Mouse (Mus musculus): ENCODE measurements around the gene Lamtor4. TPM values are rescaled to one million over a fixed set of nuclear protein-coding genes. Genes with fewer than 3 reads are reported as not detected.

The Lamtor4 gene
- polyA plus RNA-seq, 1 experiment from 2014 or later = 69.9 TPM

GRCm38 (mm10) chr5:138241511-138241910 lies 13.8 kb upstream of the Lamtor4 start:
- no peaks in the 10 kb centered on the region for H3K27me3 ChIP-seq (ENCODE audit: insufficient read depth, poor library complexity, severe bottlenecking)
- DNase-seq (ENCODE audit: low spot score) = no peak
- 29% methylated on average over 2 of the region's 2 CpGs for WGBS
- H3K27ac ChIP-seq = no peak overlapping the region
- H3K36me3 ChIP-seq = no peaks in the 10 kb centered on the region
- H3K4me1 ChIP-seq = no peaks in the 10 kb centered on the region
- no peak overlapping the region for H3K4me3 ChIP-seq
- H3K9me3 ChIP-seq = no peaks in the 10 kb centered on the region

- WGBS = 79% methylated on average over 12 of the region's 12 CpGs
- no peak overlapping the region for H3K4me3 ChIP-seq
Observed at GRCm38 (mm10) chr5:138251144-138251543, 4.1 kb upstream of the Lamtor4 start.

GRCm38 (mm10) chr5:138253061-138253460 lies 2.2 kb upstream of the Lamtor4 start:
- WGBS = 86% methylated on average over 3 of the region's 3 CpGs

More at GRCm38 (mm10) chr5:138251144-138251543, 4.1 kb upstream of the Lamtor4 start:
- Histone ChIP-seq H3K4me1 (peaks cover 5% of the 10 kb centered on the region), H3K27ac (no peak overlapping the region), H3K36me3 (no peaks in the 10 kb centered on the region), H3K9me3 (no peaks in the 10 kb centered on the region), H3K27me3 (ENCODE audit: insufficient read depth, poor library complexity, severe bottlenecking) (no peaks in the 10 kb centered on the region)
- DNase-seq (ENCODE audit: low spot score) = no peak

GRCm38 (mm10) chr5:138256094-138256467 lies 799 bp downstream of the Lamtor4 start:
- H3K27ac ChIP-seq = peak overlapping the region; percentile 87
- H3K4me3 ChIP-seq = peak overlapping the region; percentile 76
- no peaks in the 10 kb centered on the region for H3K27me3 ChIP-seq (ENCODE audit: insufficient read depth, poor library complexity, severe bottlenecking)
- no peaks in the 10 kb centered on the region for H3K9me3 ChIP-seq
- peaks cover 43% of the 10 kb centered on the region for H3K4me1 ChIP-seq
- H3K36me3 ChIP-seq = peaks cover 31% of the 10 kb centered on the region
- 19% methylated on average over 7 of the region's 7 CpGs for WGBS
- no peak for DNase-seq (ENCODE audit: low spot score)

More at GRCm38 (mm10) chr5:138253061-138253460, 2.2 kb upstream of the Lamtor4 start:
- H3K36me3 ChIP-seq = peaks cover 4% of the 10 kb centered on the region; the same call in 1 of the 2 replicates
- H3K9me3 ChIP-seq = no peaks in the 10 kb centered on the region
- no peak for DNase-seq (ENCODE audit: low spot score)
- no peaks in the 10 kb centered on the region for H3K27me3 ChIP-seq (ENCODE audit: insufficient read depth, poor library complexity, severe bottlenecking)
- peaks cover 13% of the 10 kb centered on the region for H3K4me1 ChIP-seq
- no peak overlapping the region for H3K27ac ChIP-seq
- H3K4me3 ChIP-seq = no peak overlapping the region

GRCm38 (mm10) chr5:138256966-138257584 lies 1.8 kb downstream of the Lamtor4 start:
- DNase-seq (ENCODE audit: low spot score) = no peak
- Histone ChIP-seq H3K4me1 (peaks cover 53% of the 10 kb centered on the region), H3K27me3 (ENCODE audit: insufficient read depth, poor library complexity, severe bottlenecking) (no peaks in the 10 kb centered on the region), H3K9me3 (no peaks in the 10 kb centered on the region), H3K36me3 (peaks cover 41% of the 10 kb centered on the region), H3K27ac (no peak overlapping the region), H3K4me3 (no peak overlapping the region)
- WGBS = 79% methylated on average over 10 of the region's 10 CpGs

GRCm38 (mm10) chr5:138257585-138257978 lies 2.3 kb downstream of the Lamtor4 start:
- Histone ChIP-seq H3K4me1 (peaks cover 58% of the 10 kb centered on the region), H3K27me3 (ENCODE audit: insufficient read depth, poor library complexity, severe bottlenecking) (no peaks in the 10 kb centered on the region), H3K36me3 (peaks cover 44% of the 10 kb centered on the region), H3K9me3 (no peaks in the 10 kb centered on the region), H3K4me3 (no peak overlapping the region), H3K27ac (no peak overlapping the region)
- WGBS = 93% methylated on average over 4 of the region's 4 CpGs
- no peak for DNase-seq (ENCODE audit: low spot score)

GRCm38 (mm10) chr5:138258078-138258477 lies 2.8 kb downstream of the Lamtor4 start:
- Histone ChIP-seq H3K27me3 (ENCODE audit: insufficient read depth, poor library complexity, severe bottlenecking) (no peaks in the 10 kb centered on the region), H3K27ac (peak overlapping the region; percentile 31; the same call in 1 of the 2 replicates), H3K36me3 (peaks cover 44% of the 10 kb centered on the region), H3K4me1 (peaks cover 63% of the 10 kb centered on the region), H3K9me3 (no peaks in the 10 kb centered on the region), H3K4me3 (no peak overlapping the region)
- no peak for DNase-seq (ENCODE audit: low spot score)
- WGBS = 87% methylated on average over 3 of the region's 3 CpGs

- H3K4me3 ChIP-seq = no peak overlapping the region
- WGBS = 77% methylated on average over 6 of the region's 6 CpGs
- H3K9me3 ChIP-seq = no peaks in the 10 kb centered on the region
- no peaks in the 10 kb centered on the region for H3K27me3 ChIP-seq (ENCODE audit: insufficient read depth, poor library complexity, severe bottlenecking)
- peak overlapping the region; percentile 31 for H3K27ac ChIP-seq
- DNase-seq (ENCODE audit: low spot score) = peak; percentile 74
- peaks cover 44% of the 10 kb centered on the region for H3K36me3 ChIP-seq
- H3K4me1 ChIP-seq = peaks cover 68% of the 10 kb centered on the region
Observed at GRCm38 (mm10) chr5:138258542-138258941, 3.3 kb downstream of the Lamtor4 start.

- Histone ChIP-seq H3K4me3 (no peak overlapping the region), H3K9me3 (no peaks in the 10 kb centered on the region), H3K36me3 (peaks cover 44% of the 10 kb centered on the region), H3K27me3 (ENCODE audit: insufficient read depth, poor library complexity, severe bottlenecking) (no peaks in the 10 kb centered on the region), H3K4me1 (peaks cover 69% of the 10 kb centered on the region), H3K27ac (peak overlapping the region; percentile 31)
- WGBS = 54% methylated on average over 7 of the region's 7 CpGs
- DNase-seq (ENCODE audit: low spot score) = no peak
Observed at GRCm38 (mm10) chr5:138258993-138259392, 3.7 kb downstream of the Lamtor4 start.

- Histone ChIP-seq H3K36me3 (peaks cover 44% of the 10 kb centered on the region), H3K4me3 (peak overlapping the region; percentile 8; the same call in 1 of the 2 replicates), H3K9me3 (no peaks in the 10 kb centered on the region), H3K27ac (peak overlapping the region; percentile 72), H3K27me3 (ENCODE audit: insufficient read depth, poor library complexity, severe bottlenecking) (no peaks in the 10 kb centered on the region), H3K4me1 (peaks cover 72% of the 10 kb centered on the region)
- WGBS = 35% methylated on average over 10 of the region's 10 CpGs
- no peak for DNase-seq (ENCODE audit: low spot score)
Observed at GRCm38 (mm10) chr5:138260051-138260450, 4.8 kb downstream of the Lamtor4 start.

GRCm38 (mm10) chr5:138260834-138261233 lies 5.6 kb downstream of the Lamtor4 start:
- H3K27me3 ChIP-seq (ENCODE audit: insufficient read depth, poor library complexity, severe bottlenecking) = no peaks in the 10 kb centered on the region
- WGBS = 58% methylated on average over 11 of the region's 11 CpGs
- peaks cover 51% of the 10 kb centered on the region for H3K36me3 ChIP-seq
- no peak for DNase-seq (ENCODE audit: low spot score)
- peaks cover 71% of the 10 kb centered on the region for H3K4me1 ChIP-seq
- H3K27ac ChIP-seq = peak overlapping the region; percentile 72
- 0 out of 2 replicates have a peak overlapping the region, but pooled peaks have one; percentile 8 for H3K4me3 ChIP-seq
- H3K9me3 ChIP-seq = no peaks in the 10 kb centered on the region

- no peaks in the 10 kb centered on the region for H3K9me3 ChIP-seq
- H3K36me3 ChIP-seq = peaks cover 54% of the 10 kb centered on the region
- H3K27ac ChIP-seq = no peak overlapping the region
- no peak for DNase-seq (ENCODE audit: low spot score)
- peaks cover 65% of the 10 kb centered on the region for H3K4me1 ChIP-seq
- H3K4me3 ChIP-seq = peak overlapping the region; percentile 94; the same call in 1 of the 2 replicates
- H3K27me3 ChIP-seq (ENCODE audit: insufficient read depth, poor library complexity, severe bottlenecking) = no peaks in the 10 kb centered on the region
- WGBS = 65% methylated on average over 4 of the region's 4 CpGs
Observed at GRCm38 (mm10) chr5:138262001-138262400, 6.7 kb downstream of the Lamtor4 start.

GRCm38 (mm10) chr5:138262582-138263240 lies 7.4 kb downstream of the Lamtor4 start:
- H3K36me3 ChIP-seq = peaks cover 54% of the 10 kb centered on the region
- H3K4me3 ChIP-seq = peak overlapping the region; percentile 94
- no peak for DNase-seq (ENCODE audit: low spot score)
- H3K9me3 ChIP-seq = no peaks in the 10 kb centered on the region
- peak overlapping the region; percentile 95; the same call in 1 of the 2 replicates for H3K27ac ChIP-seq
- H3K27me3 ChIP-seq (ENCODE audit: insufficient read depth, poor library complexity, severe bottlenecking) = no peaks in the 10 kb centered on the region
- WGBS = 62% methylated on average over 18 of the region's 18 CpGs
- H3K4me1 ChIP-seq = peaks cover 65% of the 10 kb centered on the region
